Mouse (Mus musculus) right cerebral cortex, postnatal 4 days (tissue): ENCODE data around the gene Rgs13.
"Not testable (repeated sequence)": the region's sequence is repeated elsewhere in the genome, so short reads cannot be mapped to it uniquely, and the experiment has no call there.

ENCODE experiments used
- DNase-seq: peaks from one replicate; pipeline ENCODE4 v3.0.0-alpha.2; 2022

The Rgs13 gene

DNA sequence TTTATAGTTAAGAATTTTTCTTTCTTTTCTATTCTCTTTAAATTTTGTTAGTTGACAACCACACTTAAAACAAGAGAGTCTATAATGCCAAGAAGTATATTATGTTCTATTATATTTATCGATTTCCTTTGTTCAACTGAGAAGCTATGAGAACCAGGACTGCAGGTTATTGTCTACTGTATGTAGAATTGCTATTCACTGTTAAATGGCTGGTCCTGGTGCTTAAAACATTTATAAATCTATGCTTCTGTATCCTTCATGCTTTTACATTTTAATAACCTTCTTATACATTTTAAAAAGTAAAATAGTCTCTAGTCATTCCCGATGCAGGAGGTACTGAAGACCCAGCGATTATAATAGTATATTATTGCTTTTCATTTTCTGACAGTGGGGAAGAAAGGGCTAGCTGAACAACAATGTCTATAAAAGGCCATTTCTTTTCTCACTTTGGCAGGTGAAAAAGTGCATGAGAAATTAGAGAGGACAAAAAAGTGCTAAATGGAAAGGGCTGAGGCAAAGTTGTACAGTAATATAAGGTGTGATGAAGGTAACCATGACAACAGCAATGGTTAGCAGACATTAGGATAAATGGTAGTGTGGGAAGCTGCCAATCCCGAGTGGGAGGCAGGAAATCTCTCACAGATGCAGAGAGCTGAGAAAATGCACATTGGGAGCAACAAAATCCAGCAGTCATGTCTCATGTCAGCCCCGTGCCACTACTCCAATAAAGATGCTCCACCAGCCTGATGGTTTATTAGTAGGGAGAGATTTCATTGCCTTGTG is 25.6 kb downstream of the Rgs13 start:
- DNase-seq, result no peak

- no peak for DNase-seq
These were observed 27.2 kb downstream of the Rgs13 start for GRCm38 (mm10) chr1:144149997-144150396.

DNA sequence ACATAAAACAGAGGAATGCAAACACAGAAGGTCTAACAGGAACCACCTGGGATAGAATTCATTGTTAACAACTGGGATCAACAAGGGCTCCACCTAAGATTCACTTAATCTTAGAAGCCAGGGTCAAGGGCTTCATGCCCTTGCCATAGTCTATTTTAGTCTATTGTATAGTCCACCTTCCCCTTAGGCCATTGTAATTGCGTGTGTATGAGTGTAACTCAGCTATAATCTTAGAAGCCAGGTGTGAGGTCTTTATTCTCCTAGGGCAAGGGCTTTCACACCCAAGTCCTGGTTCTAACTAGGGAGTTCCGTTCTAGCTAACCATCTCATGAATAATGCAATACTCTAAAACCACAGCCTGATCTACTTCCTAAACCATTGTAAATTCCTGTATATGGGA is 35.8 kb downstream of the Rgs13 start:
- not testable (repeated sequence) for DNase-seq

DNA sequence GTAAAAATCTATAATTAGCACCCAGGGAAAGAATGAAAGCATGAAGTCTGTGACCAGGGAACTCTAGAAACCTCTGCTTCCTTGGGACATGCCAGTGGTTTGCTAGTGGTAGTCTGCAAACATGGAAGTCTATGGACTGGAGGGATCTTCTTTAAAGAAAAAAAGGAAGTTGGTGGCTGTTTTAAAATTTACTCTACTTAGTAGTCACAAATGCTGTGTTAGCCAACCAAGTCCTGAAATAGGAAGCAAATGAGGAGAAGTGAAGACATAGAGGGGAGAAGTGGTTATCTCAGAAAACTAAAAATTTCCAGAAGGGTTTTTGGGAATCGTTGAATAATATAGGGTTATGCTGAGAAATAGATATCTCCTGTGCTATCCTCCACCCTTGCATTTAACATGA is 37.3 kb downstream of the Rgs13 start:
- DNase-seq, result no peak

DNA sequence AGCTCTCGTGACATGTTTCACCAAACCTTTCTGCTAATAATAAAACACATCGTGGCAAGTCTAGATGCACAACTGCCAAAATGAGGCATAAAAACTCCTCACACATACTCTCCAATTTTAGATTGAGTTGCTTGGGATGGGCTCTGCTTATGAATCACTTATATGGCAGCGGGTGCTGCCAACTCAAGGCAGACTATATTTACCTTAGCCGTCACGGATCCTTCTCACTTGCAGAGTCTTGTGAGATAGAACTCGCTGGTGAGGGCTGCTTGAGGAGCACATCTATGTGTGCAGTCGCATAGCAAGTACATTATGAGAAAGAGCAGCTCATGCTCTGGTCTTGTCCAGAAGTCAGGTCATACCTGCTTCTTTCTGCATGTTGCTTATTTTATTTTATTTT is 49.2 kb downstream of the Rgs13 start:
- DNase-seq, result peak; percentile 10

- no peak for DNase-seq
These were observed 57.1 kb downstream of the Rgs13 start for GRCm38 (mm10) chr1:144120042-144120441.

- no peak for DNase-seq
These were observed 57.7 kb downstream of the Rgs13 start for GRCm38 (mm10) chr1:144119456-144119855.

DNA sequence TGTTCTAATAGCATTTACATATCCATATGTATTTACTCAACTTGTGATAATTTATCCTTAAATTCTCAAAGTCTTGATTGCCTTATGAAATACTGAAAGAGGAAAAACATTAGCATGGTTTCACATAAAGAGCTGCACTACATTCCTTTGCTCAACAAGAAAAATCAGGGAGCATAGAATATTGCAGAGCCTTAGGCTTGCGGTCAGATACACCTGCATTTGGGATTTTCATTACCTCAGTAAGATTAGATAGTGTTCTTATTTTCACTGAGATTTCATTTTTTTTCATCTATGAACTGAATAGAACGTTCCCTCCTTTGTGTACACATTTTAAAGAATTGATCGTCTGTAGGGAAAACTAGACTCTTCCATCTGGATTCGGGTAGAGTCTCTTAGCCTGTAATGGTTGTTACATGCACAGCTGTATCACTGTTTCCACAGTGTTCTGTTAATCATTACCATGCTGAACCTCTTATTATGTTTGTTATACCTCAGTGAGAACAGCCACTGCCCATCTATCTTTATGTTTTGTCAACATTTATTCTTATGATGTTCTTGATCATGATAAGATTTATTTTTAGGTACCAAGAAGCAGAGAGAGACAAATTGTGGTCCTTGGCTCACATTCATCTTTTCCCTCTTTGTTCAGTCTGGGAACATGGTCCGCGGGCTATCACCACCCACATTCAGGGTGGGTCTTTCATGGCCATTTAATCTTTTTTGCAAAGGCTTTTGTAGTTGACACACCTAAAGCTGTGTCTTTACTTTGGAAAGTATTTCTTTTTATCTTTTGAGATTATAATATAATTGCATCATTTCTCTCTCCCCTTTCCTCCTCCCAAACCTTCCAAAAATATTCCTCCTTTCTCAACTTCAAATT is 61.1 kb downstream of the Rgs13 start:
- no peak for DNase-seq

DNA sequence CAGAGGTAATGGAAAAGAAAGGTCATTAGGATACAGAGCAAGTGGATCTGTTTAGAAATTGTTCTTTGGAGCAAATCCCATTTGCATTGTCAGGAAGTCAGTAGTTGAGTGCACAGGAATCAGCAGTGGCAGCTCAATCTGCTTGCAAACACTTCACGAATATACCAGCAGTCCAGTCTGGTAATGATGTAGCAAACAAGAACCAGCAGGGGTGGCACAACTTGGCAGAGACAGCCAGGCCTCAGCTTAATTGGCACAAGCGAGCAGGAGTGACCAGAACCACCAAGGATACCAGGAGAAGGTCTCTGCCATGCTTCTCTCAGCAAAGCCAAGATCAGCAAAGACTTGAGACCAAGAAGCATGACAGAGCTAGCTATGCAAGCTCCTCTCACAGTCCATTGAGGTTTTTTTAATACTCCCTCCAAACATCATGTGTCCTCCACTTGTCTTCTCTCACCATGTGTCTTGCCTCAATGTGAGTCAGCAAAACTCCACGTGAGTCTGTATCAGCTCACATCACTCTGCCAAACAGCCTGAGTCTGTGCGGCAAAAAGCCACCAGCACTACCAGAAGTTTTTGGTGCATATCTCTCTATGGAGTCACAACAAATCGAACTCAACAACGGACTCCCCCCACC is 63.6 kb downstream of the Rgs13 start:
- no peak for DNase-seq

- DNase-seq, result no peak
These were observed 64.2 kb downstream of the Rgs13 start for GRCm38 (mm10) chr1:144112946-144113345.

GRCm38 (mm10) chr1:144098587-144099258 is 78.4 kb downstream of the Rgs13 start:
- DNase-seq, result no peak

- DNase-seq, result no peak
These were observed 86.8 kb downstream of the Rgs13 start for GRCm38 (mm10) chr1:144090410-144090809.
